8 mouse cellular contexts compared by ENCODE assay signal in the genomic region with DNA sequence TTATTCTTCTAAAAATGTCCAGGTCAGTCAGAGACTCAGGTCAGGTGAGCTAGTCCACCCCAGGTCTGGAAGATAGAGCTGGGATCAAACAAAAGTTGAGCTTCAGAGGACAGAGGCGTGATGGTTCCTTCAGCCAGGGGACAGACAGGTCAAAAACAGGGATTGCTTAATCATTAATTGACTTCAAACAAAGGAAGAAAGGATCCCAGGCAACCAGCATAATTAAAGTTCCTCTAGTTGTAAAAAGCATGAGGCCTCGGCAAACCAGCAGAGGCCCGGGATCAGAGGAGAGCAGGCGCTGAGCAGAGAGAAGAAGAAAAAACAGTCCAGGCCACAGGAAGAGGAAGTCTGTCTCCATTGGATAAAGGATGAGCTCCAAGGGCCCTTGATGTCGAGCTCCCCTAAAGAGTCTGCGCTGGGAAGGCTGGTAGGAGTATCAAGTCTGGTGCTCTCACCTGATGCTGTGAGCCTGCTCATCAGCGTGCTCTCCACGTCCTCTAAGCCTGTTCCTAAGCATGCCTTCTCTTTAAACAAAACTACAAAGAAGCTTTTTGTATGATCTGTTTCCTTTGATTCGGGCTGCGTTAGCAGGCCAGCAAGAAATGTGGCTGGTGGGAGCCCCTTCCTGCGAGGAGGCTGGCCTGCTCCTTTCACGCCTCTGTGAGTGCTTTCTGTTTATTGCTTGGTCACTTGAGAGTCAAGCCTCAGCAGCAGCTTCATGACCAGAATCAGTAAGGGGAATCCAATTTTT. TPM values are rescaled to one million over a fixed set of nuclear protein-coding genes. Genes with fewer than 3 reads are reported as not detected.
DNase-seq lines count a peak whose midpoint lies in the region; ATAC-seq and TF ChIP-seq lines count a peak whose summit lies in the region.
"Had no signal": no experiment of that assay in that cellular context is flagged by ENCODE, and none has a peak within 500 bp of the region (broad histone marks: within the 10 kb centered on the region; RNA-seq: fewer than 3 reads in every experiment).

No protein-coding gene starts in this region.

- ATAC-seq in intestine, postnatal 0 days: peak; percentile 66
- peak; percentile 69 for ATAC-seq in midbrain, embryonic 14.5 days (ENCODE audit: low FRiP score, low TSS enrichment)
- ATAC-seq in erythroid progenitor cell, adult 5-6 weeks (replicated peaks; ENCODE audit: low FRiP score, poor library complexity, severe bottlenecking): no peak

- H3K27ac ChIP-seq in intestine, postnatal 0 days (ENCODE audit: low read depth, low read length): peak overlapping the region; percentile 74
- peak overlapping the region; percentile 27; the same call in 1 of the 2 replicates for H3K27ac ChIP-seq in midbrain, embryonic 14.5 days (replicated peaks; ENCODE audit: low read depth, low read length)

- H3K4me3 ChIP-seq in intestine, postnatal 0 days (ENCODE audit: low read depth, low read length): no peak overlapping the region
- H3K4me3 ChIP-seq in midbrain, embryonic 14.5 days (replicated peaks; ENCODE audit: low read depth, low read length): no peak overlapping the region

- H3K36me3 ChIP-seq in intestine, postnatal 0 days (ENCODE audit: control insufficient read depth, insufficient read depth): no peaks in the 10 kb centered on the region
- H3K36me3 ChIP-seq in midbrain, embryonic 14.5 days (ENCODE audit: control insufficient read depth, insufficient read depth, low read length): no peaks in the 10 kb centered on the region

- no peak for TF ChIP-seq CTCF in intestine, postnatal 0 days (IDR thresholded peaks at IDR 0.05; ENCODE audit: low read depth)

- 0 out of 2 replicates have a peak overlapping the region, but pooled peaks have one; percentile 22 for H3K9ac ChIP-seq in intestine, postnatal 0 days (ENCODE audit: low read depth, low read length)
- H3K9ac ChIP-seq in midbrain, embryonic 14.5 days (replicated peaks; ENCODE audit: low read length): no peak overlapping the region

- H3K9me3 ChIP-seq in intestine, postnatal 0 days (ENCODE audit: control insufficient read depth): no peaks in the 10 kb centered on the region
- no peaks in the 10 kb centered on the region for H3K9me3 ChIP-seq in midbrain, embryonic 14.5 days (ENCODE audit: control insufficient read depth, low read length)

- peaks cover 7% of the 10 kb centered on the region for H3K4me1 ChIP-seq in intestine, postnatal 0 days (replicated peaks; ENCODE audit: control insufficient read depth, insufficient read depth, low read length)
- H3K4me1 ChIP-seq in midbrain, embryonic 14.5 days (ENCODE audit: control insufficient read depth, insufficient read depth, low read length): peaks cover 18% of the 10 kb centered on the region

- DNase-seq in R1 (ENCODE audit: low read depth, low spot score): peak; percentile 13
- DNase-seq in embryo, embryonic 9.5 days (ENCODE audit: extremely low spot score): peak; percentile 33
- DNase-seq in midbrain, embryonic 14.5 days: peak; percentile 71
- no peak for DNase-seq in right cerebral cortex, adult 2 months (ENCODE audit: low spot score in 2 of 2)
- DNase-seq in lung, postnatal 36 days: no peak

- no peaks in the 10 kb centered on the region for H3K27me3 ChIP-seq in intestine, postnatal 0 days (replicated peaks; ENCODE audit: control insufficient read depth, insufficient read depth, low read length)
- no peaks in the 10 kb centered on the region for H3K27me3 ChIP-seq in midbrain, embryonic 14.5 days (ENCODE audit: control insufficient read depth, insufficient read depth, low read length)

- WGBS in intestine, postnatal 0 days: 15% methylated on average over 12 of the region's 12 CpGs
- 14% methylated on average over 12 of the region's 12 CpGs for WGBS in midbrain, embryonic 14.5 days

- peak overlapping the region; percentile 40 for H3K4me2 ChIP-seq in intestine, postnatal 0 days (replicated peaks; ENCODE audit: low read depth)
- peak overlapping the region; percentile 13; the same call in 1 of the 2 replicates for H3K4me2 ChIP-seq in midbrain, embryonic 14.5 days (ENCODE audit: low read length)

RNA-seq across cellular contexts. Expression of a gene that starts 14.9 kb away (rescaled TPM):
- polyA plus RNA-seq in intestine, postnatal 0 days (2015; fragmentation: Nextera tagmentation; extraction: Ambion mirVana): 0.08 TPM in 1 of 2 replicates, not detected in the other
- polyA plus RNA-seq in midbrain, embryonic 14.5 days (2014; fragmentation: Nextera tagmentation; extraction: Ambion mirVana): 0.16 TPM in 1 of 2 replicates, not detected in the other
- not detected in 2 replicates for total RNA-seq in erythroid progenitor cell, adult 5-6 weeks (2015; ENCODE audit: low replicate concordance)
- 1.5 and 2.2 TPM in 2 replicates for total RNA-seq in erythroid progenitor cell, adult 5-6 weeks (2017; ENCODE audit: low replicate concordance)

RNA-seq across cellular contexts. Expression of a gene that starts 24.7 kb away (rescaled TPM):
- not detected in 2 replicates for polyA plus RNA-seq in intestine, postnatal 0 days (2015; fragmentation: Nextera tagmentation; extraction: Ambion mirVana)
- not detected in 2 replicates for polyA plus RNA-seq in midbrain, embryonic 14.5 days (2014; fragmentation: Nextera tagmentation; extraction: Ambion mirVana)
- 5.0 TPM in 1 of 2 replicates, not detected in the other for total RNA-seq in erythroid progenitor cell, adult 5-6 weeks (2015; ENCODE audit: low replicate concordance)
- total RNA-seq in erythroid progenitor cell, adult 5-6 weeks (2017; ENCODE audit: low replicate concordance): 1.0 TPM in 1 of 2 replicates, not detected in the other

RNA-seq across cellular contexts. Expression of a gene that starts 30.8 kb away (rescaled TPM):
- not detected in 2 replicates for polyA plus RNA-seq in intestine, postnatal 0 days (2015; fragmentation: Nextera tagmentation; extraction: Ambion mirVana)
- not detected in 2 replicates for polyA plus RNA-seq in midbrain, embryonic 14.5 days (2014; fragmentation: Nextera tagmentation; extraction: Ambion mirVana)
- total RNA-seq in erythroid progenitor cell, adult 5-6 weeks (2015; ENCODE audit: low replicate concordance): not detected in 2 replicates
- total RNA-seq in erythroid progenitor cell, adult 5-6 weeks (2017; ENCODE audit: low replicate concordance): 5.4 TPM in 1 of 2 replicates, not detected in the other
- polyA plus RNA-seq: heart, postnatal 0 days had no signal

RNA-seq across cellular contexts. Expression of a gene that starts 36.4 kb away (rescaled TPM):
- polyA plus RNA-seq in intestine, postnatal 0 days (2015; fragmentation: Nextera tagmentation; extraction: Ambion mirVana): not detected in 2 replicates
- polyA plus RNA-seq in midbrain, embryonic 14.5 days (2014; fragmentation: Nextera tagmentation; extraction: Ambion mirVana): not detected in 2 replicates
- not detected in 2 replicates for total RNA-seq in erythroid progenitor cell, adult 5-6 weeks (2015; ENCODE audit: low replicate concordance)
- not detected in 2 replicates for total RNA-seq in erythroid progenitor cell, adult 5-6 weeks (2017; ENCODE audit: low replicate concordance)
- polyA plus RNA-seq: heart, postnatal 0 days had no signal

RNA-seq across cellular contexts. Expression of a gene that starts 42.5 kb away (rescaled TPM):
- not detected in 2 replicates for polyA plus RNA-seq in intestine, postnatal 0 days (2015; fragmentation: Nextera tagmentation; extraction: Ambion mirVana)
- not detected in 2 replicates for polyA plus RNA-seq in midbrain, embryonic 14.5 days (2014; fragmentation: Nextera tagmentation; extraction: Ambion mirVana)
- total RNA-seq in erythroid progenitor cell, adult 5-6 weeks (2015; ENCODE audit: low replicate concordance): not detected in 2 replicates
- total RNA-seq in erythroid progenitor cell, adult 5-6 weeks (2017; ENCODE audit: low replicate concordance): not detected in 2 replicates
- polyA plus RNA-seq: heart, postnatal 0 days had no signal

Comparison
In these comparisons a context has a peak if more than half of its experiments do, and no peak if none do; other contexts are left out.
1. DNase-seq: peak in R1 (single experiment), embryo, embryonic 9.5 days (single experiment) and midbrain, embryonic 14.5 days (single experiment); none in right cerebral cortex, adult 2 months (0 of 2) and lung, postnatal 36 days (single experiment).